Mouse (Mus musculus) liver, embryonic 16.5 days (tissue): ENCODE measurements at regions not wholly inside any gene's neighbourhood (a gene's known extent, or its start where the extent isn't known, plus 50 kb on each side); places are given as distances from the start of the nearest gene placed in this dataset.

ENCODE experiments used
- ATAC-seq: fragments of 200-750 bp; cut with Nextera tagmentation; 2 replicates; pipeline ENCODE4 v1.8.0; 2017; ENCODE audit warnings: low read depth, mild to moderate bottlenecking, moderate number of reproducible peaks, moderate library complexity
- H3K27ac ChIP-seq: fragments of 300-500 bp; sonication (generic); 2 replicates; pipeline ENCODE4 v1.5.1; 2014; ENCODE audit warnings: mild to moderate bottlenecking, low read length
- H3K27me3 ChIP-seq: fragments of 300-500 bp; sonication (generic); 2 replicates; pipeline ENCODE4 v1.6.1; 2014; ENCODE audit warnings: low read depth, low read length, mixed read lengths; ENCODE audit not compliant: control insufficient read depth, insufficient read depth
- H3K36me3 ChIP-seq: fragments of 300-500 bp; sonication (generic); 2 replicates; pipeline ENCODE4 v1.6.1; 2014; ENCODE audit warnings: mild to moderate bottlenecking; ENCODE audit not compliant: control insufficient read depth, insufficient read depth
- H3K4me1 ChIP-seq: fragments of 300-500 bp; sonication (generic); 2 replicates; pipeline ENCODE4 v1.6.1; 2014; ENCODE audit warnings: low read depth, low read length, mixed read lengths; ENCODE audit not compliant: control insufficient read depth
- H3K4me2 ChIP-seq: fragments of 300-500 bp; sonication (generic); 2 replicates; pipeline ENCODE4 v1.6.1; 2014; ENCODE audit warnings: low read depth, low read length, mixed read lengths
- H3K4me3 ChIP-seq: fragments of 300-500 bp; sonication (generic); 2 replicates; pipeline ENCODE4 v1.5.1; 2014; ENCODE audit warnings: low read depth, mild to moderate bottlenecking, low read length
- H3K9ac ChIP-seq: fragments of 300-500 bp; sonication (generic); 2 replicates; pipeline ENCODE4 v1.6.1; 2014; ENCODE audit warnings: low read depth, low read length
- H3K9me3 ChIP-seq: fragments of 300-500 bp; sonication (generic); replicated peaks from 2 replicates; pipeline ENCODE4 v1.6.1; 2016; ENCODE audit warnings: low read length; ENCODE audit not compliant: control insufficient read depth
- WGBS: fragments of 180-500 bp; shearing (Covaris S2); extraction: QIAGEN DNeasy Blood & Tissue Kit; methylation state at CpG from one replicate; pipeline ENCODE4 v1.1.7; 2014; ENCODE audit not compliant: insufficient replicate concordance; 5-methylcytosine and 5-hydroxymethylcytosine counted together

- no peak for ATAC-seq
- H3K27ac ChIP-seq: no peak overlapping the region
- no peak overlapping the region for H3K4me3 ChIP-seq
- H3K36me3 ChIP-seq: no peaks in the 10 kb centered on the region
- H3K4me2 ChIP-seq: no peak overlapping the region
- WGBS: 69% methylated on average over 4 of the region's 4 CpGs
- H3K9ac ChIP-seq: no peak overlapping the region
- H3K27me3 ChIP-seq: no peaks in the 10 kb centered on the region
- no peaks in the 10 kb centered on the region for H3K9me3 ChIP-seq
- H3K4me1 ChIP-seq: no peaks in the 10 kb centered on the region
Measured at GRCm38 (mm10) chr6:31731391-31731790, 167.6 kb upstream of the Podxl start.

GRCm38 (mm10) chr6:31719614-31720013, 155.8 kb upstream of the Podxl start:
- Histone ChIP-seq H3K9ac (no peak overlapping the region), H3K27me3 (no peaks in the 10 kb centered on the region), H3K36me3 (no peaks in the 10 kb centered on the region), H3K27ac (no peak overlapping the region), H3K4me3 (no peak overlapping the region), H3K4me1 (no peaks in the 10 kb centered on the region), H3K9me3 (no peaks in the 10 kb centered on the region), H3K4me2 (no peak overlapping the region)
- ATAC-seq: no peak
- 61% methylated on average over 9 of the region's 9 CpGs for WGBS

DNA sequence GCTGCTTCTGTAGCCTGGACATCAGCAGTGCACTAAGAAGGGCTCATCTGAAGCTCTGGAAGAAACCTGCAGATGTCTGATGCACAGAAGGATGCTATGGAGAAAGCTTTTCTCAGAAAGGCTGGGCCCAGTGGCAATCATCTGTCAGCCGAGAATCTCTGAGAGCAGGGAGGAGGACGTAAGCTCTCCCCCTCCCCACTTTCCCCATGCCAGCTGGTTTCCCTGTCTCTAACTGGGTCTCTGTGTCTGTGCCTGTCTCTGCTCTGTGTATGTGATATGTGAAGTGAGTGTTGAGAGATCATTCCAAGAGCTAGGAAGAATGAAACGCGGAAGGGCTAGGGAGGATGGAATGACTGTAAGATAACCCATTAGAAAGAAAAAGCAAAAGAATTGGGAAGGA, 155.1 kb upstream of the Podxl start:
- H3K4me2 ChIP-seq: no peak overlapping the region
- WGBS: 70% methylated on average over 4 of the region's 4 CpGs

DNA sequence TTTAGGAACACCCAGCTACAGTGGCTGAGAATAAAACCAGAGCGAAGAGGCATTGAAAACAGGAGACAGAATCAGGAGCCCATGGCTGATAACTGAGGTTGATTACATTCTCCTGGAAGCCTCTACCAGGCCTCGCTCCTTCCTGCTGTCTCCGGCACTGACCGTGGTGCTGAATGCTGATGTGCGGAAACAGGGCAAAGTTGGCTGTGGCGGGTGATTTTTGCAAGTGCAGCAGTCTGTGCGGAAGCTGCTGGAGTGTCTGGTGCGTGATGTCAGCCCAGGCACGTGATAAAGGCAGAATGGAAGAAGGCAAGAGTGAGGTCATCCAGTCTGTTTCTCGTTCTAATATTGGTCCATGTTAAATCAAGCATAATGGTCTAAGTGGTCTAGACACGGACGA, 153.8 kb upstream of the Podxl start:
- Histone ChIP-seq H3K27ac (no peak overlapping the region), H3K9me3 (no peaks in the 10 kb centered on the region), H3K36me3 (no peaks in the 10 kb centered on the region), H3K9ac (no peak overlapping the region), H3K4me1 (no peaks in the 10 kb centered on the region), H3K4me3 (no peak overlapping the region), H3K27me3 (no peaks in the 10 kb centered on the region), H3K4me2 (no peak overlapping the region)
- ATAC-seq: no peak
- 19% methylated on average over 12 of the region's 12 CpGs for WGBS

More for the DNA sequence above, 155.1 kb upstream of the Podxl start:
- H3K9ac ChIP-seq: no peak overlapping the region
- ATAC-seq: no peak
- H3K4me1 ChIP-seq: no peaks in the 10 kb centered on the region
- no peak overlapping the region for H3K27ac ChIP-seq
- H3K4me3 ChIP-seq: no peak overlapping the region
- no peaks in the 10 kb centered on the region for H3K27me3 ChIP-seq
- no peaks in the 10 kb centered on the region for H3K36me3 ChIP-seq
- H3K9me3 ChIP-seq: no peaks in the 10 kb centered on the region

- no peak for ATAC-seq
- H3K36me3 ChIP-seq: no peaks in the 10 kb centered on the region
- H3K27ac ChIP-seq: no peak overlapping the region
- H3K4me2 ChIP-seq: no peak overlapping the region
- 56% methylated on average over 3 of the region's 3 CpGs for WGBS
- H3K27me3 ChIP-seq: no peaks in the 10 kb centered on the region
- no peaks in the 10 kb centered on the region for H3K9me3 ChIP-seq
- H3K4me1 ChIP-seq: no peaks in the 10 kb centered on the region
- H3K4me3 ChIP-seq: no peak overlapping the region
- no peak overlapping the region for H3K9ac ChIP-seq
Measured at GRCm38 (mm10) chr6:31707256-31707655, 143.5 kb upstream of the Podxl start.

GRCm38 (mm10) chr6:31704191-31704590, 140.4 kb upstream of the Podxl start:
- H3K9ac ChIP-seq: no peak overlapping the region
- no peaks in the 10 kb centered on the region for H3K4me1 ChIP-seq
- H3K27ac ChIP-seq: no peak overlapping the region
- no peaks in the 10 kb centered on the region for H3K36me3 ChIP-seq
- H3K9me3 ChIP-seq: no peaks in the 10 kb centered on the region
- no peak overlapping the region for H3K4me3 ChIP-seq
- no peak overlapping the region for H3K4me2 ChIP-seq
- H3K27me3 ChIP-seq: no peaks in the 10 kb centered on the region
- no peak for ATAC-seq
- 68% methylated on average over 6 of the region's 6 CpGs for WGBS

DNA sequence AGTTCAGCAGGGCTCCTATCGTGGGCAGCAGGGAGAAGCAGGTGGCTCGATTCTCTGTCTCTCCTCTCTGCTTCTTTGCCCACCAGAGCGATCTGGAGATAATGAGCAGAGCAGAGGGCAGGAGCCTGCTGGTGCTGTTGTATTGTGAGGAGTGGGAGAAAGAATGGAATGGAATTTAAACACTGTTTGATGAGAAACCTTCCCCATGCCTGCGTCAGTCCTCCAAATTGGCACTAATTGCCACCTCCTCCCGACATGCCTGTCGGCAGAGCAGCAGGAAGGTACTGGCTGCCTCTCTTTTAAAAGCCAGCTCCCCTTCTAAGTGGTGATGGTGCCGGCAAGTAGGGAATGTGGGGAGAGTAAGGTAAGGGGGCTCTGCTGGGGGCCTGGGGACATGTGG, 139.2 kb upstream of the Podxl start:
- no peak overlapping the region for H3K4me3 ChIP-seq
- H3K36me3 ChIP-seq: no peaks in the 10 kb centered on the region
- ATAC-seq: no peak
- no peaks in the 10 kb centered on the region for H3K4me1 ChIP-seq
- WGBS: 33% methylated on average over 7 of the region's 7 CpGs
- no peaks in the 10 kb centered on the region for H3K9me3 ChIP-seq
- no peak overlapping the region for H3K4me2 ChIP-seq
- H3K27ac ChIP-seq: no peak overlapping the region
- no peak overlapping the region for H3K9ac ChIP-seq
- no peaks in the 10 kb centered on the region for H3K27me3 ChIP-seq

GRCm38 (mm10) chr6:31695885-31696284, 132.1 kb upstream of the Podxl start:
- Histone ChIP-seq H3K4me1 (no peaks in the 10 kb centered on the region), H3K36me3 (no peaks in the 10 kb centered on the region), H3K4me2 (no peak overlapping the region), H3K4me3 (no peak overlapping the region), H3K9me3 (no peaks in the 10 kb centered on the region), H3K27me3 (no peaks in the 10 kb centered on the region), H3K9ac (no peak overlapping the region), H3K27ac (no peak overlapping the region)
- ATAC-seq: no peak
- 39% methylated on average over 3 of the region's 3 CpGs for WGBS

DNA sequence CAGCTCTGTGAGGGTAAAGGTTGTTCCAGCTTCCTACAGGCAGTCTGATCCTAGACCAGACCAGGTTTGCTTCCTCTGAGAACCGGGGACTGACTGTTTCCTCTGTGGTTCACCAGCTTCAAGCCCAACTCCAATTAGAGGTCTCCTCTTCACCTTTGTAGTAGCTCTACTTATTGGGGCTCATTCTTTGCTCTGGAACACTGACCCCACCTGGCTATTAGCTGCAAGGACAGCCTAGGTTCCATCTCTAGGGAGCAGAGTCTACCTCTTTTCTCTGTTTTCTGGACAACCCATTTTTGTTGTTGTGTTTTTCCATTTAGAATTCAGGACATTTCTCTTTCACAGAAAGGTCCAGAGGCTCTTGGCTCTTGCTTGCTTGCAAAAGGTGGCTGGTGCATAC, 129.3 kb upstream of the Podxl start:
- ATAC-seq: no peak
- Histone ChIP-seq H3K27me3 (no peaks in the 10 kb centered on the region), H3K27ac (no peak overlapping the region), H3K4me3 (no peak overlapping the region), H3K4me2 (no peak overlapping the region), H3K9ac (no peak overlapping the region), H3K4me1 (no peaks in the 10 kb centered on the region), H3K9me3 (no peaks in the 10 kb centered on the region), H3K36me3 (no peaks in the 10 kb centered on the region)
- 11% methylated on average over 1 of the region's 1 CpGs for WGBS

- Histone ChIP-seq H3K27ac (no peak overlapping the region), H3K9ac (no peak overlapping the region), H3K4me2 (no peak overlapping the region), H3K36me3 (no peaks in the 10 kb centered on the region), H3K4me3 (no peak overlapping the region), H3K27me3 (no peaks in the 10 kb centered on the region), H3K4me1 (no peaks in the 10 kb centered on the region), H3K9me3 (no peaks in the 10 kb centered on the region)
- 60% methylated on average over 6 of the region's 6 CpGs for WGBS
- no peak for ATAC-seq
Measured at GRCm38 (mm10) chr6:31692024-31692423, 128.2 kb upstream of the Podxl start.
